Comparison of ENCODE assay signal across 10 mouse cellular contexts in the genomic region with DNA sequence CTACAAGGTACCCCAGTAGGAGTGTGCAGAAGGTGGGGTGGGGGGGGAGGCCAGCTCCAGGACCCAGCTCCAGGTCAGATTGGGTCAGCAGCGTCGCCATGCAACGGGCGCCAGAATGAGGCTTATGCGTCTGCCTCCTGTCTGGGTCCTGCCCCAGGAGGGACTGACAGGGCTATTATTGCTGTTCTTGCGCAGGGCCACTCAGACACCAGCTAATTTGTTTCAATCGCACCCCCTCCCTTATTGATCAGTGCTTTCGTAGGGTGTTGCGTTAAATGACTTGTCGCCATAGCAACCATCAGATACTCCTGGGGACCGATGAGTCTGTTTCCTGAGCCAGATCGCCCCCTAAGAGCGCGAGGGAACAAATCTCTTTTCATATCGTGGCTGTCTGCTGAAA.
A peak's percentile ranks its signal among the peaks of the same experiment; 100 is the strongest.
DNase-seq lines count a peak whose midpoint lies in the region; ATAC-seq and TF ChIP-seq lines count a peak whose summit lies in the region.
"Had no signal": no experiment of that assay in that cellular context is flagged by ENCODE, and none has a peak within 500 bp of the region (broad histone marks: within the 10 kb centered on the region; RNA-seq: fewer than 3 reads in every experiment).

No protein-coding gene starts in this region.

- no peak for TF ChIP-seq RAD21 in MEL (IDR thresholded peaks at IDR 0.05; ENCODE audit: low read depth, low read length)

- TF ChIP-seq POLR2A in MEL (IDR thresholded peaks at IDR 0.05; ENCODE audit: control insufficient read depth in 1 of 2, insufficient read depth in 1 of 2, low read depth in 1 of 2, low read length in 2 of 2, poor library complexity in 1 of 2) = no peak
- no peak for TF ChIP-seq POLR2A in brain, embryonic 14.5 days (IDR thresholded peaks at IDR 0.05; ENCODE audit: borderline replicate concordance, extremely low read depth, insufficient read depth, insufficient read length, poor library complexity, severe bottlenecking)

- H3K36me3 ChIP-seq in MEL (ENCODE audit: control insufficient read depth in 1 of 2, insufficient read depth in 2 of 2, low read length in 2 of 2) = no peaks in the 10 kb centered on the region; a peak in 1 of 4 replicates
- no peaks in the 10 kb centered on the region for H3K36me3 ChIP-seq in hindbrain, embryonic 13.5 days
- no peaks in the 10 kb centered on the region for H3K36me3 ChIP-seq in midbrain, embryonic 15.5 days (replicated peaks)
- H3K36me3 ChIP-seq: embryonic facial prominence, embryonic 13.5 days; kidney, embryonic 15.5 days; lung, embryonic 15.5 days had no signal

- WGBS in hindbrain, embryonic 13.5 days = 7% methylated on average over 15 of the region's 15 CpGs
- 3% methylated on average over 15 of the region's 15 CpGs for WGBS in midbrain, embryonic 15.5 days

- no peaks in the 10 kb centered on the region for H3K9me3 ChIP-seq in MEL (replicated peaks; ENCODE audit: insufficient read depth, low read length)
- no peaks in the 10 kb centered on the region for H3K9me3 ChIP-seq in hindbrain, embryonic 13.5 days
- H3K9me3 ChIP-seq in midbrain, embryonic 15.5 days = no peaks in the 10 kb centered on the region
- H3K9me3 ChIP-seq: embryonic facial prominence, embryonic 13.5 days; kidney, embryonic 15.5 days; lung, embryonic 15.5 days had no signal

- peaks cover 0 to 3% of the 10 kb centered on the region in 2 experiments; a peak in 1 of 4 replicates for H3K4me1 ChIP-seq in MEL (ENCODE audit: control insufficient read depth in 1 of 2, insufficient read depth in 2 of 2, low read length in 2 of 2)
- H3K4me1 ChIP-seq in hindbrain, embryonic 13.5 days (replicated peaks) = peaks cover 55% of the 10 kb centered on the region
- H3K4me1 ChIP-seq in midbrain, embryonic 15.5 days = peaks cover 37% of the 10 kb centered on the region

- H3K4me2 ChIP-seq in hindbrain, embryonic 13.5 days = peak overlapping the region; percentile 37
- peak overlapping the region; percentile 41 for H3K4me2 ChIP-seq in midbrain, embryonic 15.5 days
- H3K4me2 ChIP-seq: embryonic facial prominence, embryonic 13.5 days; kidney, embryonic 15.5 days; lung, embryonic 15.5 days had no signal

- no peaks in the 10 kb centered on the region for H3K79me2 ChIP-seq in MEL (ENCODE audit: control insufficient read depth, insufficient read depth, low read length, poor library complexity)

- DNase-seq in MEL (ENCODE audit: low read depth, low spot score) = peak; percentile 31
- DNase-seq in brain, embryonic 14.5 days (ENCODE audit: low read depth) = peak; percentile 71
- no peak for DNase-seq in left cerebral cortex, adult 11 months (ENCODE audit: low spot score)
- DNase-seq in gastrocnemius, postnatal 4 days (ENCODE audit: low spot score in 2 of 2) = no peak

- ATAC-seq in hindbrain, embryonic 13.5 days (ENCODE audit: low FRiP score) = peak; percentile 12
- ATAC-seq in midbrain, embryonic 15.5 days (replicated peaks) = no peak
- ATAC-seq in cerebellum, adult (ENCODE audit: insufficient number of reproducible peaks, low FRiP score, low TSS enrichment) = no peak

- no peak overlapping the region for H3K4me3 ChIP-seq in MEL (ENCODE audit: control insufficient read depth in 1 of 2, insufficient read depth in 1 of 2, low read depth in 2 of 2, low read length in 2 of 2)
- no peak overlapping the region for H3K4me3 ChIP-seq in hindbrain, embryonic 13.5 days
- no peak overlapping the region for H3K4me3 ChIP-seq in midbrain, embryonic 15.5 days
- H3K4me3 ChIP-seq: embryonic facial prominence, embryonic 13.5 days; kidney, embryonic 15.5 days; lung, embryonic 15.5 days had no signal

- no peaks in the 10 kb centered on the region for H3K27me3 ChIP-seq in MEL (ENCODE audit: control insufficient read depth in 1 of 2, insufficient read depth in 2 of 2, low read length in 2 of 2)
- peaks cover 35% of the 10 kb centered on the region for H3K27me3 ChIP-seq in hindbrain, embryonic 13.5 days
- H3K27me3 ChIP-seq in midbrain, embryonic 15.5 days (replicated peaks) = peaks cover 18% of the 10 kb centered on the region

- no peak for TF ChIP-seq EP300 in MEL (IDR thresholded peaks at IDR 0.05; ENCODE audit: low read depth in 1 of 2, low read length in 2 of 2)

- no peak overlapping the region for H3K27ac ChIP-seq in MEL (ENCODE audit: control insufficient read depth, low read depth, low read length)
- H3K27ac ChIP-seq in hindbrain, embryonic 13.5 days = peak overlapping the region; percentile 48
- H3K27ac ChIP-seq in midbrain, embryonic 15.5 days = no peak overlapping the region
- H3K27ac ChIP-seq: embryonic facial prominence, embryonic 13.5 days; kidney, embryonic 15.5 days; lung, embryonic 15.5 days had no signal

- H3K9ac ChIP-seq in MEL (ENCODE audit: control insufficient read depth, low read depth, low read length, poor library complexity, severe bottlenecking) = no peak overlapping the region
- 0 out of 2 replicates have a peak overlapping the region, but pooled peaks have one; percentile 35 for H3K9ac ChIP-seq in hindbrain, embryonic 13.5 days
- H3K9ac ChIP-seq in midbrain, embryonic 15.5 days = no peak overlapping the region
- H3K9ac ChIP-seq: embryonic facial prominence, embryonic 13.5 days; kidney, embryonic 15.5 days; lung, embryonic 15.5 days had no signal

- TF ChIP-seq CTCF in MEL (IDR thresholded peaks at IDR 0.05 in 2 of 3, conservative IDR thresholded peaks at IDR 0.05 in 1 of 3; ENCODE audit: control insufficient read depth in 1 of 3, insufficient read depth in 1 of 3, low read depth in 2 of 3, low read length in 3 of 3, poor library complexity in 1 of 3, severe bottlenecking in 1 of 3) = no peak
- TF ChIP-seq CTCF in brain, embryonic 14.5 days (IDR thresholded peaks at IDR 0.05; ENCODE audit: borderline replicate concordance, extremely low read depth, insufficient read depth, insufficient read length) = no peak

TF ChIP-seq in MEL, 35 proteins besides CTCF, POLR2A, EP300 and RAD21:
- TF ChIP-seq SMC3 (IDR thresholded peaks at IDR 0.05; ENCODE audit: low read depth, low read length) (no peak), MYC (IDR thresholded peaks at IDR 0.05; ENCODE audit: low read depth, low read length) (no peak), ELF1 (IDR thresholded peaks at IDR 0.05; ENCODE audit: low read depth, low read length) (no peak)

Comparison
In these comparisons a context has a peak if more than half of its experiments do, and no peak if none do; other contexts are left out.
1. DNase-seq: peak in MEL (single experiment) and brain, embryonic 14.5 days (single experiment); none in left cerebral cortex, adult 11 months (single experiment) and gastrocnemius, postnatal 4 days (0 of 2).